Mouse (Mus musculus): Measurements from ENCODE around the gene Tmbim4. TPM values are rescaled to one million over a fixed set of nuclear protein-coding genes. Genes with fewer than 3 reads are reported as not detected.

Gene Tmbim4
- polyA plus RNA-seq, 1 experiment: 155 TPM

DNA sequence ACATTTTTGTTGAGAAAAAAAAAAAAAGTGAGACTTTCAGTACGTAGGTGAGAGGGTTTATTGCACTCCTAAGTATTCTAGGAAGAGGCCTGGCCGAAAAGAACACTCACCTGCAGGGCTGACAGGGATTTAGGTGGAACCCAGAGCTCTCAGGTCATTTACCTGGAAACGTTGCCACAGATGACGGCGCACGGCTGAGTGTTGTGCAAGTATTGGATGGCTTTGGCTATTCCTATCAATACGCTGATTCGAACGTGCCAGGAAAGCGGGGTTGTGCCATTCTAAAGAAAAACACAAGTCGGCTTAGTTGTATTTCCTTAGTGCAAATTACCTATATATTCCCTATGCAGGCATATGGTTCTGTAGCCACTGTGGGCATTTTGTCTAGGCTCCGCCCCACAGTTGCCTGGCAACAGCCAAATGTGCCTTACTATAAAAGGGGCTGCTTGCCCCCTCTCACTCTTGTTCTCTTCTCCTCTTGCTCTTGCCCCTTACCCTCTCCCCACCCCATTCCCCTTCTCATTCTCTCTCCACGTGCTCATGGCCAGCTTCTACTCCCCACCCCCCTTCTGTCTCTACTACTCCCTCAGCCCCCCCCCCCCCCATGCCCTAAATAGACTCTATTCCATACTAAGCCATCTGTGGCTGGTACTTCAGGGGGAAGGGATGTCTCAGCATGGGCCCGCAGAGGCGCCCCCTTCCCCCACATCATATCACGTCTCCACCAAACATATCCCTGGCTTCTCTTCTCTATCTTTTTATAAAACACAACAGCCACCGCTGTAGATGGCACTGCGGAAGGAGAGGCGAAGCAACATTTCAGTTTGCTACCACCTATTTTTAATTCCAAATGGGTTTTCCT is 36.2 kb upstream of the Tmbim4 start:
- no peak overlapping the region for H3K4me3 ChIP-seq (ENCODE audit: control insufficient read depth, insufficient read depth, low read length)
- H3K4me1 ChIP-seq (replicated peaks; ENCODE audit: control insufficient read depth, insufficient read depth, low read length): no peaks in the 10 kb centered on the region; the same call in 1 of the 2 replicates
- no peak for TF ChIP-seq POLR2A (IDR thresholded peaks at IDR 0.05; ENCODE audit: control insufficient read depth, extremely low read depth, insufficient read depth, low read length, poor library complexity)
- no peak for TF ChIP-seq CTCF (IDR thresholded peaks at IDR 0.05; ENCODE audit: borderline replicate concordance, control insufficient read depth, extremely low read depth, insufficient read depth, low read length, poor library complexity)
- no peaks in the 10 kb centered on the region for H3K36me3 ChIP-seq (ENCODE audit: control insufficient read depth, insufficient read depth, low read length)
- no peak for DNase-seq
- no peak overlapping the region for H3K27ac ChIP-seq (ENCODE audit: control insufficient read depth, insufficient read depth, low read length)
- H3K27me3 ChIP-seq (ENCODE audit: control insufficient read depth, insufficient read depth, low read length): no peaks in the 10 kb centered on the region
- WGBS: 96% methylated on average over 19 of the region's 19 CpGs

DNA sequence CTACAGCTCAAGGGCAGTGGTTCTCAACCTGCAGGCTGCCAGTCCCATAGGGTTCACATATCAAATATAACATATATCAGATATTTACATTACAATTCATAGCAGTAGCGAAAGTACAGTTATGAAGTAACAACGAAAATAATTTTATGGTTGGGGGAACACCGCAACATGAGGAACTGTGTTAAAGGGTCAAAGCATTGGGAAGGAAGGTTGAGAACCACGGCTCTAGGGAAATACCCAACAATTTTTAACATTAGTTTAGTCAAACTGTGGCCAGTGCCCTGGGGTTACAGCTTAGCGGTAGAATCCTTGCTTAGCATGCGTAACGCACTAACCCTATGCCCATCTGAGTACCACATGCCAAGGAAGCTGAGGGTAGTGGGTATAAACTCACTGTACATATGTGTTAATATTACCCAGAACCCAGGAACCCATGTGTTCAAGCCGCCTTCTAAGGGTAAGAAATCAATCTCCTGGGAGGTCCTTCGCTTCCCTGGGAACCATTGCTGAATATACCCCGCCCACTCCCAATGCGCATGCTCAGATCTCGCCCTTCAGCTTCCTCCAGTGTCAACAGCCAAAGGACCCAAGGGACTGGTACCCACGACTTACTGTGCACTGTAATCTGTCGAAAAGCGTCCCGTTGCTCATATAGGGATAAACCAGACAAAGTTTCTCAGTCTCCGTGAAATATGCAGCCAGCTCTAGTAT is 35.4 kb upstream of the Tmbim4 start:
- WGBS: 97% methylated on average over 17 of the region's 17 CpGs
- no peak for DNase-seq
- H3K4me3 ChIP-seq (ENCODE audit: control insufficient read depth, insufficient read depth, low read length): no peak overlapping the region
- no peak overlapping the region for H3K27ac ChIP-seq (ENCODE audit: control insufficient read depth, insufficient read depth, low read length)
- TF ChIP-seq CTCF (IDR thresholded peaks at IDR 0.05; ENCODE audit: borderline replicate concordance, control insufficient read depth, extremely low read depth, insufficient read depth, low read length, poor library complexity): no peak
- no peak for TF ChIP-seq POLR2A (IDR thresholded peaks at IDR 0.05; ENCODE audit: control insufficient read depth, extremely low read depth, insufficient read depth, low read length, poor library complexity)
- H3K36me3 ChIP-seq (ENCODE audit: control insufficient read depth, insufficient read depth, low read length): no peaks in the 10 kb centered on the region
- H3K27me3 ChIP-seq (ENCODE audit: control insufficient read depth, insufficient read depth, low read length): no peaks in the 10 kb centered on the region
- H3K4me1 ChIP-seq (replicated peaks; ENCODE audit: control insufficient read depth, insufficient read depth, low read length): no peaks in the 10 kb centered on the region; the same call in 1 of the 2 replicates

DNA sequence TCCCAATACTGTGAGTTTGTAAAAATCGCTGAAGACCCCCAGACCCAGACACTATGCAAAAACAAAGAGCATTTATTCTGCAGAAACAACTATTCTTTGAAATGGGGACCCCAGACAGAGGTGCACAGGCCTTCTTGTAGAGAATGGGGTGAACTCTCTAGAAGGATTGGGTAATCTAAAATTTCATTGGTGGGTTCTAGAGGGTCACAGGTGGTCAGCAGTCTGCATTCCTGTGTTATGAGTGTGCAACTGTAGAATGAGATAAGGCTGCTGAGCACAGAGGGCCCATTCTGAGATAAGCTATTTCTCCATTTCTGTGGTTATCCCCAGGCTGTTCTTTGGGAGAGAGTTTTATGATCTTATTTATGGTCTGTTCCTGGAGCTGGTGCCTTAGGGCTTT is 33.3 kb upstream of the Tmbim4 start:
- WGBS: 83% methylated on average over 1 of the region's 1 CpGs
- Histone ChIP-seq H3K27ac (ENCODE audit: control insufficient read depth, insufficient read depth, low read length) (no peak overlapping the region), H3K4me3 (ENCODE audit: control insufficient read depth, insufficient read depth, low read length) (no peak overlapping the region), H3K4me1 (replicated peaks; ENCODE audit: control insufficient read depth, insufficient read depth, low read length) (no peaks in the 10 kb centered on the region; the same call in 1 of the 2 replicates), H3K27me3 (ENCODE audit: control insufficient read depth, insufficient read depth, low read length) (no peaks in the 10 kb centered on the region), H3K36me3 (ENCODE audit: control insufficient read depth, insufficient read depth, low read length) (no peaks in the 10 kb centered on the region)
- no peak for DNase-seq
- no peak for TF ChIP-seq CTCF (IDR thresholded peaks at IDR 0.05; ENCODE audit: borderline replicate concordance, control insufficient read depth, extremely low read depth, insufficient read depth, low read length, poor library complexity)

DNA sequence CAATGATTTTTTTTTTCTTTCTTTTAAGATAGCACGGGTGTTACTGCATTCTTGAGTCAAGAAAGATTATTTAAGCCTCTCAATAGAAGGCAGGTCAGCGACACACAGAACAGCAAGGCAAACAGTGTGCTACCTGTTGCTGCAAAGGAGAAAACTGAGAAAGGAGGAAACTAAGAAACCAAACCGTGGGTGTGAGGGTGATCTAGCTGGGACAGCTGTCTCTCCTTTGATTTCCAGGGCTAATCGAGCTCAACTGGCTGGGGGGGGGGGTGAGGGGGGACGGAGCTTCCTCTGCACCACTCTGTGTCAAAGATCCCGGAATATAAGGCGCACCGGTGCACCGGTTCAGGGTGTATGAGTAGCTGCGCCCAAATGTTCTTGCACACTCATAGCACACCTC is 32.3 kb upstream of the Tmbim4 start:
- Histone ChIP-seq H3K36me3 (ENCODE audit: control insufficient read depth, insufficient read depth, low read length) (no peaks in the 10 kb centered on the region), H3K4me1 (replicated peaks; ENCODE audit: control insufficient read depth, insufficient read depth, low read length) (no peaks in the 10 kb centered on the region; the same call in 1 of the 2 replicates), H3K27ac (ENCODE audit: control insufficient read depth, insufficient read depth, low read length) (no peak overlapping the region), H3K27me3 (ENCODE audit: control insufficient read depth, insufficient read depth, low read length) (no peaks in the 10 kb centered on the region), H3K4me3 (ENCODE audit: control insufficient read depth, insufficient read depth, low read length) (no peak overlapping the region)
- TF ChIP-seq CTCF (IDR thresholded peaks at IDR 0.05; ENCODE audit: borderline replicate concordance, control insufficient read depth, extremely low read depth, insufficient read depth, low read length, poor library complexity) (no peak), POLR2A (IDR thresholded peaks at IDR 0.05; ENCODE audit: control insufficient read depth, extremely low read depth, insufficient read depth, low read length, poor library complexity) (no peak)
- 33% methylated on average over 10 of the region's 10 CpGs for WGBS
- no peak for DNase-seq

DNA sequence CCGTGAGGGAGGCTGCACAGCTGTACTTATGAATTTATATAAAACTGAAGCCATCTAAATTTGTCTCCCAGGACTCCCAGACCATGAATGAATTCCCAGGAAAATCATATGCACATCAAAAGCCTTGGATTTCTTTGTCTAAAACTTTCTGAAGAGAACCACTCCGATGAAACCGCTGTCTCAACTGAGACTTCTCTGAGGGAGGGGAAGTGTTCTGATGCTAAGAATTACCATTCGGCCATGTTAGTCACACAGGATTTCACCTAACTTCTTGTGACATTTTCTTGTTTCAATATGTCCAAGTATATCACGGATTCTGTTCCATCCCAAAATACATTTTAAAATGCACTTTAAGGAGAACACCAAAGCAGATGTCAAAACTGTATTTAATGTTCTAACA is 31.5 kb upstream of the Tmbim4 start:
- Histone ChIP-seq H3K36me3 (ENCODE audit: control insufficient read depth, insufficient read depth, low read length) (no peaks in the 10 kb centered on the region), H3K4me1 (replicated peaks; ENCODE audit: control insufficient read depth, insufficient read depth, low read length) (no peaks in the 10 kb centered on the region; the same call in 1 of the 2 replicates), H3K27me3 (ENCODE audit: control insufficient read depth, insufficient read depth, low read length) (no peaks in the 10 kb centered on the region), H3K4me3 (ENCODE audit: control insufficient read depth, insufficient read depth, low read length) (no peak overlapping the region), H3K27ac (ENCODE audit: control insufficient read depth, insufficient read depth, low read length) (no peak overlapping the region)
- DNase-seq: no peak
- 95% methylated on average over 5 of the region's 5 CpGs for WGBS
- TF ChIP-seq CTCF (IDR thresholded peaks at IDR 0.05; ENCODE audit: borderline replicate concordance, control insufficient read depth, extremely low read depth, insufficient read depth, low read length, poor library complexity): no peak
- TF ChIP-seq POLR2A (IDR thresholded peaks at IDR 0.05; ENCODE audit: control insufficient read depth, extremely low read depth, insufficient read depth, low read length, poor library complexity): no peak

- Histone ChIP-seq H3K4me3 (ENCODE audit: control insufficient read depth, insufficient read depth, low read length) (no peak overlapping the region), H3K27me3 (ENCODE audit: control insufficient read depth, insufficient read depth, low read length) (no peaks in the 10 kb centered on the region), H3K36me3 (ENCODE audit: control insufficient read depth, insufficient read depth, low read length) (no peaks in the 10 kb centered on the region), H3K27ac (ENCODE audit: control insufficient read depth, insufficient read depth, low read length) (no peak overlapping the region), H3K4me1 (replicated peaks; ENCODE audit: control insufficient read depth, insufficient read depth, low read length) (no peaks in the 10 kb centered on the region; the same call in 1 of the 2 replicates)
- TF ChIP-seq CTCF (IDR thresholded peaks at IDR 0.05; ENCODE audit: borderline replicate concordance, control insufficient read depth, extremely low read depth, insufficient read depth, low read length, poor library complexity): no peak
- no peak for TF ChIP-seq POLR2A (IDR thresholded peaks at IDR 0.05; ENCODE audit: control insufficient read depth, extremely low read depth, insufficient read depth, low read length, poor library complexity)
- WGBS: 91% methylated on average over 4 of the region's 4 CpGs
- DNase-seq: no peak
Observed at GRCm38 (mm10) chr10:120170277-120170676, 31.1 kb upstream of the Tmbim4 start.

All from thymus, adult 2 months (tissue).